8 mouse cellular contexts compared by ENCODE assay signal in genomic region chr2:170101132-170101531, GRCm38 (mm10). TPM values are rescaled to one million over a fixed set of nuclear protein-coding genes. Genes with fewer than 3 reads are reported as not detected.
DNase-seq lines count a peak whose midpoint lies in the region; ATAC-seq lines count a peak whose summit lies in the region.

No protein-coding gene starts in this region.

- 5% methylated on average over 12 of the region's 12 CpGs for WGBS in midbrain, embryonic 10.5 days

- H3K27me3 ChIP-seq in midbrain, embryonic 10.5 days (ENCODE audit: low read depth, poor library complexity, severe bottlenecking) = no peaks in the 10 kb centered on the region

- H3K9me3 ChIP-seq in midbrain, embryonic 10.5 days (replicated peaks) = no peaks in the 10 kb centered on the region

- H3K4me3 ChIP-seq in midbrain, embryonic 10.5 days = no peak overlapping the region

- no peaks in the 10 kb centered on the region for H3K4me1 ChIP-seq in midbrain, embryonic 10.5 days

- DNase-seq in ZHBTc4 (ENCODE audit: low read depth, low spot score) = peak; percentile 94
- peak; percentile 98 to 99 for DNase-seq in cerebellum, postnatal 10 days
- peak; percentile 90 to 91 for DNase-seq in frontal cortex, postnatal 25 days (ENCODE audit: low spot score in 2 of 2)
- peak; percentile 35 to 97 for DNase-seq in left cerebral cortex, adult 8-10 months (ENCODE audit: low spot score in 2 of 2)
- peak; percentile 92 for DNase-seq in midbrain, embryonic 10.5 days (ENCODE audit: low spot score)
- DNase-seq in right cerebral cortex, postnatal 36 days (ENCODE audit: low spot score in 2 of 2) = peak; percentile 52 to 69
- DNase-seq in urinary bladder, postnatal 36 days (ENCODE audit: low spot score in 2 of 2) = peak; percentile 88 to 94

- H3K27ac ChIP-seq in midbrain, embryonic 10.5 days (replicated peaks) = peak overlapping the region; percentile 46; the same call in 1 of the 2 replicates

- ATAC-seq in inflammation-experienced regulatory T-cells, adult 6 months = peak; percentile 57

- peaks cover under 1% of the 10 kb centered on the region; the same call in 1 of the 2 replicates for H3K36me3 ChIP-seq in midbrain, embryonic 10.5 days

RNA-seq across cellular contexts. Expression of gene Zfp217, which starts 46.8 kb away (rescaled TPM):
- 10 to 100 TPM in 1 of 3 experiments, 1 to 10 TPM in 2; 8.6 to 11.1 (median 8.6) TPM for polyA plus RNA-seq in inflammation-experienced regulatory T-cells, adult 6 months (2017; shearing (Covaris generic))
- total RNA-seq in left cerebral cortex, adult 8-10 months (2022) = 1 to 10 TPM; 2.5 to 4.4 (median 3.3) TPM
- polyA plus RNA-seq in midbrain, embryonic 10.5 days (2016; fragmentation: Nextera tagmentation; extraction: Ambion mirVana) = 2.8 and 2.9 TPM in 2 replicates
